Mouse (Mus musculus) liver, embryonic 14.5 days (tissue): ENCODE data around the gene Usp9x. TPM values are rescaled to one million over a fixed set of nuclear protein-coding genes. Genes with fewer than 3 reads are reported as not detected.

Experiments used
- ATAC-seq: fragments of 200-750 bp; cut with Nextera tagmentation; 2 replicates; pipeline ENCODE4 v1.8.0; 2017; ENCODE audit warnings: moderate number of reproducible peaks, mild to moderate bottlenecking, moderate library complexity; ENCODE audit not compliant: insufficient read depth
- DNase-seq, 3 experiments: peaks; one replicate each; pipeline ENCODE4 v3.0.0-alpha.2; 2012 to 2013; ENCODE audit warnings: low read depth in 3 of 3, low spot score in 3 of 3
- H3K27ac ChIP-seq: fragments of 300-500 bp; sonication (generic); 2 replicates; pipeline ENCODE4 v1.5.1; 2014; ENCODE audit warnings: moderate library complexity, mild to moderate bottlenecking, control low read depth, inconsistent platforms
- H3K27me3 ChIP-seq: fragments of 300-500 bp; sonication (generic); 2 replicates; pipeline ENCODE4 v1.6.1; 2014; ENCODE audit warnings: mild to moderate bottlenecking, low read length, moderate library complexity; ENCODE audit not compliant: control insufficient read depth, insufficient read depth
- H3K36me3 ChIP-seq: fragments of 300-500 bp; sonication (generic); replicated peaks from 2 replicates; pipeline ENCODE4 v1.6.1; 2014; ENCODE audit warnings: low read depth; ENCODE audit not compliant: control insufficient read depth, insufficient read depth
- H3K4me1 ChIP-seq, 2 experiments: fragments of 200-500 bp in 1 of 2; fragments of 300-500 bp in 1 of 2; sonication (generic) in 1 of 2; replicated peaks; 2 replicates each; pipeline ENCODE4 v1.6.1; 2012 to 2014; ENCODE audit warnings: antibody characterized with exemption in 1 of 2, inconsistent platforms in 1 of 2, low read length in 1 of 2; ENCODE audit not compliant: control insufficient read depth in 2 of 2, insufficient read depth in 2 of 2
- H3K4me2 ChIP-seq: fragments of 300-500 bp; sonication (generic); 2 replicates; pipeline ENCODE4 v1.6.1; 2014; ENCODE audit warnings: low read depth, mild to moderate bottlenecking, control low read depth, moderate library complexity
- H3K4me3 ChIP-seq, 2 experiments: fragments of 200-500 bp in 1 of 2; fragments of 300-500 bp in 1 of 2; sonication (generic) in 1 of 2; 2 replicates each; pipeline ENCODE4 v1.5.1; 2012 to 2014; ENCODE audit warnings: low read depth in 2 of 2, low read length in 2 of 2, mild to moderate bottlenecking in 2 of 2, control low read depth in 1 of 2, inconsistent platforms in 1 of 2, moderate library complexity in 1 of 2; ENCODE audit not compliant: insufficient read depth in 1 of 2
- H3K9ac ChIP-seq: fragments of 300-500 bp; sonication (generic); replicated peaks from 2 replicates; pipeline ENCODE4 v1.6.1; 2014; ENCODE audit warnings: mild to moderate bottlenecking, control low read depth, moderate library complexity
- H3K9me3 ChIP-seq: fragments of 300-500 bp; sonication (generic); 2 replicates; pipeline ENCODE4 v1.6.1; 2016; ENCODE audit warnings: low read length, mixed read lengths; ENCODE audit not compliant: control insufficient read depth
- CTCF ChIP-seq: IDR thresholded peaks from 2 replicates; pipeline ENCODE4 v1.5.1; 2016; ENCODE audit warnings: antibody characterized with exemption, low read depth, control low read depth
- EP300 ChIP-seq: IDR thresholded peaks from 2 replicates; pipeline ENCODE4 v1.6.1; 2016; ENCODE audit warnings: antibody characterized with exemption, low read depth
- WGBS: fragments of 180-500 bp; shearing (Covaris S2); extraction: QIAGEN DNeasy Blood & Tissue Kit; methylation state at CpG from one replicate; pipeline ENCODE4 v1.1.7; 2014; ENCODE audit not compliant: insufficient replicate concordance; 5-methylcytosine and 5-hydroxymethylcytosine counted together
- polyA plus RNA-seq, 2 experiments: library from polyadenylated mRNA; depleted of rRNA in 1 of 2; stranded (reverse) in 1 of 2; unstranded in 1 of 2; fragments of >200 nt; fragmentation: Nextera tagmentation in 1 of 2; extraction: Ambion mirVana in 1 of 2; gene quantifications; 2 replicates each; pipeline versions ENCODE4 v1.2.1 to v1.2.3; 2012 to 2014

Usp9x gene
- 11.5 and 11.9 TPM in 2 replicates for polyA plus RNA-seq (2012; rRNA removed)
- polyA plus RNA-seq (2014; fragmentation: Nextera tagmentation; extraction: Ambion mirVana) = 17.4 and 18.3 TPM in 2 replicates

- peak; percentile 81 for TF ChIP-seq CTCF
- no peak for TF ChIP-seq EP300
- 6% methylated on average over 35 of the region's 36 CpGs for WGBS
- Histone ChIP-seq H3K9ac (peak within 1 kb of the TSS; percentile 92), H3K4me2 (peak within 1 kb of the TSS; percentile 71), H3K36me3 (no peaks in the 10 kb centered on the region), H3K27ac (peak within 1 kb of the TSS; percentile 89), H3K27me3 (no peaks in the 10 kb centered on the region), H3K9me3 (no peaks in the 10 kb centered on the region), H3K4me1 (no peaks in the 10 kb centered on the region; a peak in 1 of 4 replicates), H3K4me3 (peak within 1 kb of the TSS; percentile 70 to 91)
- DNase-seq = peak; percentile 68 to 74 (median 69)
- peak; percentile 83 for ATAC-seq
These were observed at the start of gene Usp9x for GRCm38 (mm10) chrX:13071241-13071775. Gene Usp9x, plus strand, starts transcription at chrX:13071498.

- no peaks in the 10 kb centered on the region for H3K9me3 ChIP-seq
- TF ChIP-seq CTCF (no peak), EP300 (no peak)
- no peaks in the 10 kb centered on the region for H3K4me1 ChIP-seq
- H3K4me2 ChIP-seq = no peak overlapping the region
- no peaks in the 10 kb centered on the region for H3K27me3 ChIP-seq
- ATAC-seq (no peak), DNase-seq (no peak)
- no peak overlapping the region for H3K9ac ChIP-seq
- H3K36me3 ChIP-seq = no peaks in the 10 kb centered on the region
- H3K4me3 ChIP-seq = no peak overlapping the region
- H3K27ac ChIP-seq = no peak overlapping the region
- WGBS = 60% methylated on average over 5 of the region's 5 CpGs
These were observed 48.6 kb upstream of the Usp9x start for GRCm38 (mm10) chrX:13022547-13023310.

DNA sequence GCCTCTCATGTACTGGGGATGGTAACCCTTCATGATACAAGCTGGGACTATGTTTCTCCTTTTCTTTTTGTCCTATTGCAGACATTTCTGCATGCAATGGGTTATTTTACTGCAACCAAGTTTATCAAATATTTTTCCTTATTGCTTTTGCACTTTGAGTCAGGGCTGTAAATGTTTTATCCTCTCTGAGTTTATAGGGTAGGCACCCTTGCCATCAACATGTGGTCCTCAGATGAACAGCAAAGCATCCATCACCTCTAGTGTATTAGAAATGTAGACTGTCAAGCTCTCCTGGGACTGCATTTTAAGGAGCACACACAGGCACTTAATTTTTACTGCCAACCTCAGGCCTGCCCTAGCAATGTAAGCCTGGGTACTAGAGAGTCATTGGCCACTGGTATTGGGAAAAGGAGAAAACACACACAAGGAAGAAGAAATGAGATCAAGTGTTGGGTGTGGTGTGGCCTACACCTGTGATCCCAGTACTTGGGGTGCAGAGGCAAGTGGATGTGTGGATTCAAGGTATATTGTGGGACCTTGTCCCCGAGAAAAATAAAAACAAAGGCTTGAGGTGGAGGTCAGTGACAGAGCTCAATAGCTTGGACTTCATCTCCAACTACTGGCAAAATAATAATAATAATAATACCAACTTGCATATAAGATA is 46.6 kb upstream of the Usp9x start:
- H3K27me3 ChIP-seq = no peaks in the 10 kb centered on the region

GRCm38 (mm10) chrX:13025286-13025685 is 46.0 kb upstream of the Usp9x start:
- ATAC-seq = no peak
- TF ChIP-seq EP300 (no peak), CTCF (no peak)
- Histone ChIP-seq H3K4me3 (no peak overlapping the region), H3K9me3 (no peaks in the 10 kb centered on the region), H3K27me3 (no peaks in the 10 kb centered on the region), H3K4me1 (no peaks in the 10 kb centered on the region), H3K36me3 (no peaks in the 10 kb centered on the region), H3K4me2 (no peak overlapping the region), H3K27ac (no peak overlapping the region), H3K9ac (no peak overlapping the region)
- no peak for DNase-seq
- 68% methylated on average over 8 of the region's 8 CpGs for WGBS

More for the DNA sequence above, 46.6 kb upstream of the Usp9x start:
- Histone ChIP-seq H3K27ac (no peak overlapping the region), H3K36me3 (no peaks in the 10 kb centered on the region), H3K4me1 (no peaks in the 10 kb centered on the region), H3K9me3 (no peaks in the 10 kb centered on the region), H3K4me3 (no peak overlapping the region), H3K4me2 (no peak overlapping the region), H3K9ac (no peak overlapping the region)
- ATAC-seq (no peak), DNase-seq (no peak)
- 59% methylated on average over 1 of the region's 1 CpGs for WGBS
- TF ChIP-seq CTCF (no peak), EP300 (no peak)

DNA sequence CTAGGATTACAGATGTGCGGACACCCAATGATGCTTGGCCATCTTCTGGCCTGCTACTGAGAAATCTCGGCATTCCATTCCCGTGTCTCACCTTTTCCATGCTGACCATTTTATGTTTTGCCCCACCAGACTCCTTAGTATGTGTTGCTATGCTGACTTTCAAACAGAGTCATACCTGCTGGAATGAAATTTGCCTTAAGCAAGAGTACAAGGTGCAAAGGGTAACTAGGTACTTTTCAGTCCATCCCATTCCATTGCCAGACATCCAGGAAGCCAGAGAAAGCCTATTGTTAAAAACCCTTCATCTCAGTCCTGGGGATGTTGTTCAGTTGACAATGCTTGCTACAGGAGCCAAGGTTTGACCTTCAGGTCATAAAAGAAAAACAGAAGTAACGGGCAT is 43.1 kb upstream of the Usp9x start:
- H3K4me2 ChIP-seq = no peak overlapping the region
- H3K36me3 ChIP-seq = no peaks in the 10 kb centered on the region
- no peak overlapping the region for H3K27ac ChIP-seq
- no peak overlapping the region for H3K4me3 ChIP-seq
- no peaks in the 10 kb centered on the region for H3K9me3 ChIP-seq
- WGBS = 59% methylated on average over 4 of the region's 4 CpGs
- no peaks in the 10 kb centered on the region for H3K27me3 ChIP-seq
- ATAC-seq = no peak
- H3K9ac ChIP-seq = no peak overlapping the region
- no peak for TF ChIP-seq CTCF
- no peak for TF ChIP-seq EP300
- DNase-seq = no peak
- H3K4me1 ChIP-seq = no peaks in the 10 kb centered on the region
